Mouse (Mus musculus): ENCODE measurements around the gene Tmem178.

- TF ChIP-seq POLR2A (IDR thresholded peaks at IDR 0.05; ENCODE audit: extremely low read depth, insufficient read depth, low read length) = no peak
- TF ChIP-seq CTCF (IDR thresholded peaks at IDR 0.05; ENCODE audit: extremely low read depth, insufficient read depth, low read length) = no peak
These were observed 11.8 kb downstream of the Tmem178 start for GRCm38 (mm10) chr17:80955998-80956811.
